Mouse (Mus musculus) cerebellum, adult (tissue): Measurements from ENCODE around the gene Olfr342.

Source experiments
- ATAC-seq: cut with Nextera tagmentation; 2 replicates; pipeline ENCODE4 v1.9.2; 2017; ENCODE audit warnings: mild to moderate bottlenecking, moderate library complexity, mixed read lengths; ENCODE audit not compliant: insufficient number of reproducible peaks, low FRiP score, low TSS enrichment

Olfr342 gene

GRCm38 (mm10) chr2:36524698-36525097, at the start of gene Olfr342:
Olfr342 (plus strand) TSS chr2:36524998.
- ATAC-seq = no peak

- ATAC-seq = no peak
Observed at GRCm38 (mm10) chr2:36482368-36482767, 42.4 kb upstream of the Olfr342 start, which contains the start of gene Olfr341. Olfr341 (minus strand) TSS chr2:36482468.

GRCm38 (mm10) chr2:36565156-36565555, 40.4 kb downstream of the Olfr342 start:
- no peak for ATAC-seq

- ATAC-seq = no peak
Observed at GRCm38 (mm10) chr2:36566362-36566761, 41.6 kb downstream of the Olfr342 start, which contains the start of gene Olfr344. Olfr344 (plus strand) TSS chr2:36566662.

GRCm38 (mm10) chr2:36567022-36567421, 42.2 kb downstream of the Olfr342 start:
- no peak for ATAC-seq

- no peak for ATAC-seq
Observed at GRCm38 (mm10) chr2:36567845-36568244, 43.0 kb downstream of the Olfr342 start.
